ENCODE assay signal across 29 mouse cellular contexts in genomic region chrX:102645691-102646090, GRCm38 (mm10). TPM values are rescaled to one million over a fixed set of nuclear protein-coding genes. Genes with fewer than 3 reads are reported as not detected.
"Had no signal": no experiment of that assay in that cellular context is flagged by ENCODE, and none has a peak within 500 bp of the region (broad histone marks: within the 10 kb centered on the region; RNA-seq: fewer than 3 reads in every experiment).

No protein-coding gene starts in this region.

- H3K9me3 ChIP-seq: limb, embryonic 12.5 days; limb, embryonic 15.5 days; midbrain, embryonic 12.5 days; midbrain, embryonic 15.5 days; neural tube, embryonic 13.5 days had no signal

- H3K36me3 ChIP-seq: limb, embryonic 12.5 days; limb, embryonic 15.5 days; midbrain, embryonic 12.5 days; midbrain, embryonic 15.5 days; neural tube, embryonic 13.5 days had no signal

- H3K9ac ChIP-seq: limb, embryonic 12.5 days; limb, embryonic 15.5 days; liver, embryonic 14.5 days; liver, postnatal 0 days; lung, embryonic 14.5 days; midbrain, embryonic 12.5 days; midbrain, embryonic 15.5 days; neural tube, embryonic 13.5 days had no signal

- DNase-seq: kidney, adult 9 months; kidney, postnatal 14 days; kidney, postnatal 4 days; left cerebral cortex, postnatal 4 days; liver, postnatal 0 days; lung, embryonic 14.5 days; retina, postnatal 1 day; right cerebral cortex, postnatal 25 days; thymus, postnatal 25 days had no signal

- H3K4me3 ChIP-seq: limb, embryonic 12.5 days; midbrain, embryonic 12.5 days; midbrain, embryonic 15.5 days; neural tube, embryonic 13.5 days had no signal

- H3K4me2 ChIP-seq: midbrain, embryonic 12.5 days had no signal

- H3K27ac ChIP-seq: limb, embryonic 12.5 days; limb, embryonic 15.5 days; liver, embryonic 14.5 days; midbrain, embryonic 12.5 days; midbrain, embryonic 15.5 days; neural tube, embryonic 13.5 days; stomach, postnatal 0 days had no signal

- H3K4me1 ChIP-seq: limb, embryonic 12.5 days; limb, embryonic 15.5 days; midbrain, embryonic 12.5 days had no signal

- ATAC-seq: liver, postnatal 0 days; midbrain, embryonic 15.5 days had no signal

RNA-seq across cellular contexts. Expression of gene Gm3880, which starts 41.1 kb away (rescaled TPM):
- total RNA-seq: layer of hippocampus, adult 18-20 months; layer of hippocampus, postnatal 14 days; left cerebral cortex, adult 8-10 months; left cerebral cortex, postnatal 14 days; left cerebral cortex, postnatal 4 days; megakaryocyte, adult 5-6 weeks; neutrophil, adult 5-6 weeks had no signal
- polyA plus RNA-seq: kidney, embryonic 16.5 days; limb, embryonic 12.5 days; limb, embryonic 15.5 days; liver, embryonic 11.5 days; liver, embryonic 14.5 days; liver, postnatal 0 days; lung, embryonic 14.5 days; lung, postnatal 0 days; macrophage; midbrain, embryonic 12.5 days; midbrain, embryonic 15.5 days; neural tube, embryonic 13.5 days; stomach, embryonic 14.5 days; thymus, postnatal 0 days; urinary bladder, adult 2 months had no signal
